Mouse (Mus musculus) cerebellum, postnatal 36 days (tissue): ENCODE measurements around the gene Tada2b.
A peak's percentile ranks its signal among the peaks of the same experiment; 100 is the strongest.

ENCODE experiments used
- DNase-seq, 2 experiments: peaks; one replicate each; pipeline ENCODE4 v3.0.0; 2021 to 2022; ENCODE audit warnings: mixed read lengths in 2 of 2

The Tada2b gene

GRCm38 (mm10) chr5:36484171-36484990 is at the start of gene Tada2b, which contains the start of gene Ccdc96:
Tada2b (minus strand) TSS chr5:36484285.
Ccdc96 (plus strand) TSS chr5:36484588.
- peak; percentile 96 to 98 for DNase-seq

- peak; percentile 94 to 96 for DNase-seq
These were observed 46.2 kb upstream of the Tada2b start for GRCm38 (mm10) chr5:36530129-36530751.

- no peak for DNase-seq
These were observed 45.6 kb upstream of the Tada2b start for GRCm38 (mm10) chr5:36529698-36530097.

GRCm38 (mm10) chr5:36526921-36527320 is 42.8 kb upstream of the Tada2b start:
- no peak for DNase-seq

GRCm38 (mm10) chr5:36526274-36526673 is 42.2 kb upstream of the Tada2b start:
- DNase-seq = no peak

- DNase-seq = no peak
These were observed 41.1 kb upstream of the Tada2b start for GRCm38 (mm10) chr5:36525216-36525615.

GRCm38 (mm10) chr5:36523219-36523703 is 39.2 kb upstream of the Tada2b start:
- DNase-seq = no peak

- no peak for DNase-seq
These were observed 38.7 kb upstream of the Tada2b start for GRCm38 (mm10) chr5:36522782-36523181.

- no peak for DNase-seq
These were observed 35.7 kb upstream of the Tada2b start for GRCm38 (mm10) chr5:36519751-36520150.

GRCm38 (mm10) chr5:36517596-36517995 is 33.5 kb upstream of the Tada2b start:
- DNase-seq = peak; percentile 29 to 36

GRCm38 (mm10) chr5:36515558-36515957 is 31.5 kb upstream of the Tada2b start:
- no peak for DNase-seq

- DNase-seq = no peak
These were observed 31.0 kb upstream of the Tada2b start for GRCm38 (mm10) chr5:36515126-36515525.

- no peak for DNase-seq
These were observed 26.9 kb upstream of the Tada2b start for GRCm38 (mm10) chr5:36510956-36511355.

- DNase-seq = no peak
These were observed 24.3 kb upstream of the Tada2b start for GRCm38 (mm10) chr5:36508351-36508750.

- DNase-seq = no peak
These were observed 21.6 kb upstream of the Tada2b start for GRCm38 (mm10) chr5:36505643-36506042.

- DNase-seq = no peak
These were observed 21.1 kb upstream of the Tada2b start for GRCm38 (mm10) chr5:36505235-36505634.

GRCm38 (mm10) chr5:36494709-36495108 is 10.6 kb upstream of the Tada2b start:
- no peak for DNase-seq

- DNase-seq = no peak
These were observed 9.8 kb upstream of the Tada2b start for GRCm38 (mm10) chr5:36493919-36494318.

- DNase-seq = peak; percentile 21 to 34
These were observed 5.1 kb upstream of the Tada2b start for GRCm38 (mm10) chr5:36489225-36489624.

- DNase-seq = no peak
These were observed 1.2 kb upstream of the Tada2b start for GRCm38 (mm10) chr5:36485306-36485705.

GRCm38 (mm10) chr5:36483203-36484101 is 633 bp downstream of the Tada2b start:
- DNase-seq = peak; percentile 51 to 59

- no peak for DNase-seq
These were observed 3.0 kb downstream of the Tada2b start for GRCm38 (mm10) chr5:36481114-36481513.

GRCm38 (mm10) chr5:36480398-36480797 is 3.7 kb downstream of the Tada2b start:
- DNase-seq = no peak
